In the genomic region with DNA sequence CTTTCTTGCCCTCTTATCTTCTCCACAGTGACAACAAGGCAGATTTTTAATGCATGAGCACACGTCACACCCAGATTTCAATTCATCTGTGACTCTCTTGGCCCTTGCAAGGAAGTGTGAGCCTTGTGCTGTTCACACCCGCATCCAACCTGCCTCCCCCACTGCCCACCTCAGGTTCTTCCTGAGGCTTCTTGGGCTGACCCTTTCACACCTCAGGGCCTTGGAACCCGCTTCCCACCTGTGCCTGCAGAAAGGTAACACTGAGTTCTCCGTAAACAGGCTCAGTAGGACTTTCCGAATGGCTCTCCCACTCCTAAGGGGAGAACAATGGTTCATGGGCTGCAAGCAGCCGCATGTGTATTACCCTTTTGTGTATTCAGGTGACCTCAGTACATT, we compare ENCODE assay signal across 15 mouse cellular contexts. TPM values are rescaled to one million over a fixed set of nuclear protein-coding genes. Genes with fewer than 3 reads are reported as not detected.
A peak's percentile ranks its signal among the peaks of the same experiment; 100 is the strongest.
DNase-seq lines count a peak whose midpoint lies in the region; ATAC-seq lines count a peak whose summit lies in the region.
"Had no signal": no experiment of that assay in that cellular context is flagged by ENCODE, and none has a peak within 500 bp of the region (broad histone marks: within the 10 kb centered on the region; RNA-seq: fewer than 3 reads in every experiment).

No protein-coding gene starts in this region.

- no peak overlapping the region for H3K4me3 ChIP-seq in forebrain, embryonic 10.5 days
- H3K4me3 ChIP-seq in forebrain, embryonic 13.5 days = no peak overlapping the region
- no peak overlapping the region for H3K4me3 ChIP-seq in kidney, embryonic 15.5 days (replicated peaks)
- H3K4me3 ChIP-seq in hindbrain, embryonic 11.5 days (ENCODE audit: low read depth, low read length) = no peak overlapping the region
- H3K4me3 ChIP-seq in midbrain, embryonic 16.5 days (ENCODE audit: low read depth, low read length) = no peak overlapping the region

- no peak for ATAC-seq in forebrain, embryonic 13.5 days
- peak; percentile 60 for ATAC-seq in kidney, embryonic 15.5 days (replicated peaks; ENCODE audit: low FRiP score)
- ATAC-seq in hindbrain, embryonic 11.5 days (ENCODE audit: low FRiP score) = peak; percentile 30; the same call in 1 of the 2 replicates
- no peak; the same call in 1 of the 2 replicates for ATAC-seq in midbrain, embryonic 16.5 days

- no peak overlapping the region for H3K4me2 ChIP-seq in forebrain, embryonic 13.5 days
- H3K4me2 ChIP-seq in kidney, embryonic 15.5 days = peak overlapping the region; percentile 12; the same call in 1 of the 2 replicates
- no peak overlapping the region for H3K4me2 ChIP-seq in hindbrain, embryonic 11.5 days (replicated peaks; ENCODE audit: low read depth, low read length)
- no peak overlapping the region for H3K4me2 ChIP-seq in midbrain, embryonic 16.5 days (ENCODE audit: low read length)

- H3K9me3 ChIP-seq in forebrain, embryonic 10.5 days = no peaks in the 10 kb centered on the region
- H3K9me3 ChIP-seq in forebrain, embryonic 13.5 days (replicated peaks) = no peaks in the 10 kb centered on the region
- no peaks in the 10 kb centered on the region for H3K9me3 ChIP-seq in kidney, embryonic 15.5 days (replicated peaks)
- no peaks in the 10 kb centered on the region for H3K9me3 ChIP-seq in hindbrain, embryonic 11.5 days (ENCODE audit: control insufficient read depth, low read length)
- no peaks in the 10 kb centered on the region for H3K9me3 ChIP-seq in midbrain, embryonic 16.5 days (replicated peaks; ENCODE audit: control insufficient read depth, low read length, poor library complexity, severe bottlenecking)

- H3K36me3 ChIP-seq in forebrain, embryonic 10.5 days (replicated peaks) = no peaks in the 10 kb centered on the region
- no peaks in the 10 kb centered on the region for H3K36me3 ChIP-seq in forebrain, embryonic 13.5 days (ENCODE audit: poor library complexity, severe bottlenecking)
- H3K36me3 ChIP-seq in kidney, embryonic 15.5 days = 0 out of 2 replicates have a peak, but pooled peaks cover 8% of the 10 kb centered on the region
- no peaks in the 10 kb centered on the region for H3K36me3 ChIP-seq in hindbrain, embryonic 11.5 days (ENCODE audit: control insufficient read depth, insufficient read depth, low read length)
- no peaks in the 10 kb centered on the region for H3K36me3 ChIP-seq in midbrain, embryonic 16.5 days (ENCODE audit: control insufficient read depth, insufficient read depth, low read length)

- 68% methylated on average over 6 of the region's 6 CpGs for WGBS in forebrain, embryonic 10.5 days
- 52% methylated on average over 6 of the region's 6 CpGs for WGBS in forebrain, embryonic 13.5 days
- WGBS in kidney, embryonic 15.5 days = 67% methylated on average over 6 of the region's 6 CpGs
- WGBS in hindbrain, embryonic 11.5 days = 45% methylated on average over 6 of the region's 6 CpGs
- WGBS in midbrain, embryonic 16.5 days = 53% methylated on average over 6 of the region's 6 CpGs

- peaks cover 27% of the 10 kb centered on the region for H3K4me1 ChIP-seq in forebrain, embryonic 10.5 days
- peaks cover 22% of the 10 kb centered on the region for H3K4me1 ChIP-seq in forebrain, embryonic 13.5 days
- peaks cover 39% of the 10 kb centered on the region for H3K4me1 ChIP-seq in kidney, embryonic 15.5 days
- H3K4me1 ChIP-seq in hindbrain, embryonic 11.5 days (replicated peaks; ENCODE audit: control insufficient read depth, insufficient read depth, low read length) = peaks cover 6% of the 10 kb centered on the region; the same call in 1 of the 2 replicates
- H3K4me1 ChIP-seq in midbrain, embryonic 16.5 days (ENCODE audit: control insufficient read depth, insufficient read depth, low read length) = peaks cover 19% of the 10 kb centered on the region

- DNase-seq in forebrain, embryonic 10.5 days (ENCODE audit: extremely low spot score, low spot score) = no peak
- DNase-seq in kidney, postnatal 10 days = no peak
- DNase-seq in hindbrain, embryonic 11.5 days (ENCODE audit: low spot score) = no peak
- no peak for DNase-seq in embryo, embryonic 11 days
- DNase-seq in gastrocnemius, postnatal 4 days (ENCODE audit: low spot score in 2 of 2) = no peak

- H3K9ac ChIP-seq in forebrain, embryonic 13.5 days = no peak overlapping the region
- H3K9ac ChIP-seq in kidney, embryonic 15.5 days = no peak overlapping the region
- no peak overlapping the region for H3K9ac ChIP-seq in hindbrain, embryonic 11.5 days (ENCODE audit: low read depth, low read length)
- H3K9ac ChIP-seq in midbrain, embryonic 16.5 days (ENCODE audit: low read depth, low read length) = 0 out of 2 replicates have a peak overlapping the region, but pooled peaks have one; percentile 20

- no peaks in the 10 kb centered on the region for H3K27me3 ChIP-seq in forebrain, embryonic 10.5 days (ENCODE audit: poor library complexity, severe bottlenecking)
- no peaks in the 10 kb centered on the region for H3K27me3 ChIP-seq in forebrain, embryonic 13.5 days
- H3K27me3 ChIP-seq in kidney, embryonic 15.5 days = no peaks in the 10 kb centered on the region
- no peaks in the 10 kb centered on the region for H3K27me3 ChIP-seq in hindbrain, embryonic 11.5 days (ENCODE audit: control insufficient read depth, insufficient read depth, low read length)
- H3K27me3 ChIP-seq in midbrain, embryonic 16.5 days (ENCODE audit: control insufficient read depth, insufficient read depth, low read depth, low read length) = no peaks in the 10 kb centered on the region
- H3K27me3 ChIP-seq: Patski had no signal

- peak overlapping the region; percentile 20; the same call in 1 of the 2 replicates for H3K27ac ChIP-seq in forebrain, embryonic 10.5 days
- no peak overlapping the region; the same call in 1 of the 2 replicates for H3K27ac ChIP-seq in forebrain, embryonic 13.5 days
- peak overlapping the region; percentile 79 for H3K27ac ChIP-seq in kidney, embryonic 15.5 days
- no peak overlapping the region for H3K27ac ChIP-seq in hindbrain, embryonic 11.5 days (ENCODE audit: low read depth, low read length)
- no peak overlapping the region for H3K27ac ChIP-seq in midbrain, embryonic 16.5 days (ENCODE audit: low read length)

RNA-seq across cellular contexts. Expression of gene Stx7, which starts 15.8 kb away (rescaled TPM):
- 42.3 and 42.5 TPM in 2 replicates for polyA plus RNA-seq in forebrain, embryonic 10.5 days (2016; fragmentation: Nextera tagmentation; extraction: Ambion mirVana)
- polyA plus RNA-seq in forebrain, embryonic 13.5 days (2015; fragmentation: Nextera tagmentation; extraction: Ambion mirVana) = 179 TPM in 2 replicates
- 108 and 115 TPM in 2 replicates for polyA plus RNA-seq in kidney, embryonic 15.5 days (2015; fragmentation: Nextera tagmentation; extraction: Ambion mirVana)
- polyA plus RNA-seq in hindbrain, embryonic 11.5 days (2014; fragmentation: Nextera tagmentation; extraction: Ambion mirVana) = 120 and 131 TPM in 2 replicates
- polyA plus RNA-seq in midbrain, embryonic 16.5 days (2015; fragmentation: Nextera tagmentation; extraction: Ambion mirVana) = 363 and 388 TPM in 2 replicates
- 10 to 100 TPM; 37.3 to 41.6 TPM for total RNA-seq in gastrocnemius, postnatal 4 days (2021)

RNA-seq across cellular contexts. Expression of gene Taar9, which starts 55.6 kb away (rescaled TPM):
- polyA plus RNA-seq in forebrain, embryonic 10.5 days (2016; fragmentation: Nextera tagmentation; extraction: Ambion mirVana) = 0.19 TPM in 1 of 2 replicates, not detected in the other
- polyA plus RNA-seq in forebrain, embryonic 13.5 days (2015; fragmentation: Nextera tagmentation; extraction: Ambion mirVana) = not detected in 2 replicates
- polyA plus RNA-seq in kidney, embryonic 15.5 days (2015; fragmentation: Nextera tagmentation; extraction: Ambion mirVana) = not detected in 2 replicates
- polyA plus RNA-seq in hindbrain, embryonic 11.5 days (2014; fragmentation: Nextera tagmentation; extraction: Ambion mirVana) = not detected in 2 replicates
- not detected in 2 replicates for polyA plus RNA-seq in midbrain, embryonic 16.5 days (2015; fragmentation: Nextera tagmentation; extraction: Ambion mirVana)
- not detected for total RNA-seq in gastrocnemius, postnatal 4 days (2021)
- total RNA-seq: gastrocnemius, adult 18-20 months; layer of hippocampus, adult 18-20 months; megakaryocyte-erythroid progenitor cell, adult 5-6 weeks had no signal
- polyA plus RNA-seq: brain, embryonic 14.5 days; embryonic facial prominence, embryonic 11.5 days; limb, embryonic 11.5 days; Patski had no signal

RNA-seq across cellular contexts. Expression of gene Moxd1, which starts 58.4 kb away (rescaled TPM):
- polyA plus RNA-seq in forebrain, embryonic 10.5 days (2016; fragmentation: Nextera tagmentation; extraction: Ambion mirVana) = 3.9 and 5.1 TPM in 2 replicates
- polyA plus RNA-seq in forebrain, embryonic 13.5 days (2015; fragmentation: Nextera tagmentation; extraction: Ambion mirVana) = 0.88 and 1.4 TPM in 2 replicates
- 21.4 and 26.1 TPM in 2 replicates for polyA plus RNA-seq in kidney, embryonic 15.5 days (2015; fragmentation: Nextera tagmentation; extraction: Ambion mirVana)
- 18.3 and 20.2 TPM in 2 replicates for polyA plus RNA-seq in hindbrain, embryonic 11.5 days (2014; fragmentation: Nextera tagmentation; extraction: Ambion mirVana)
- 2.7 and 2.8 TPM in 2 replicates for polyA plus RNA-seq in midbrain, embryonic 16.5 days (2015; fragmentation: Nextera tagmentation; extraction: Ambion mirVana)
- 1 to 10 TPM; 5.8 TPM for total RNA-seq in gastrocnemius, postnatal 4 days (2021)
- total RNA-seq: megakaryocyte-erythroid progenitor cell, adult 5-6 weeks had no signal
- polyA plus RNA-seq: Patski had no signal

Comparison
In these comparisons a context has a peak if more than half of its experiments do, and no peak if none do; other contexts are left out.
1. H3K27ac ChIP-seq: peak in forebrain, embryonic 10.5 days (single experiment) and kidney, embryonic 15.5 days (single experiment); none in forebrain, embryonic 13.5 days (single experiment), hindbrain, embryonic 11.5 days (single experiment) and midbrain, embryonic 16.5 days (single experiment).
2. ATAC-seq: peak in kidney, embryonic 15.5 days (single experiment) and hindbrain, embryonic 11.5 days (single experiment); none in forebrain, embryonic 13.5 days (single experiment) and midbrain, embryonic 16.5 days (single experiment).